Mouse (Mus musculus): ENCODE measurements at regions not wholly inside any gene's neighbourhood (a gene's known extent, or its start where the extent isn't known, plus 50 kb on each side); places are given as distances from the start of the nearest gene placed in this dataset.

DNA sequence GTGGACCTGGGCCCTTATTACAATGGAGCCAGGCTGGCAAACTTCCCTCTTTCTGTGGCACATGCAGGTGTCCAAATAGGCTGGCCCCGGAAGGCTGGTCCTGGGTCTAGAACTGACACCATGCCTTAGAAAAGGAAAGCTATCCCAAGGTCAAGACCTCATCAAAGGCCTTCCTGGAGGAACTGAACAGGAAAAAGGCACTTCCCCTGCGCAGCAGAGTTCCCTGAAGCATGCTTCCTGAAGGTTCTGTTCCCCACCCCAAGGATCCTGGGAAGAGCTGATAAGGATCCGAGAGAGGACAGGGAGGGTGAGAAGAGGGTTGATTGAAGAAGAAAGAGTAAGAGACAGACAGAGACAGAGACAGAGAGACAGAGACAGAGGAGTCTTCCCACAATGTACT, 204.0 kb downstream of the Bcor start:
- H3K4me1 ChIP-seq (ENCODE audit: control insufficient read depth, insufficient read depth, low read length) = no peaks in the 10 kb centered on the region

DNA sequence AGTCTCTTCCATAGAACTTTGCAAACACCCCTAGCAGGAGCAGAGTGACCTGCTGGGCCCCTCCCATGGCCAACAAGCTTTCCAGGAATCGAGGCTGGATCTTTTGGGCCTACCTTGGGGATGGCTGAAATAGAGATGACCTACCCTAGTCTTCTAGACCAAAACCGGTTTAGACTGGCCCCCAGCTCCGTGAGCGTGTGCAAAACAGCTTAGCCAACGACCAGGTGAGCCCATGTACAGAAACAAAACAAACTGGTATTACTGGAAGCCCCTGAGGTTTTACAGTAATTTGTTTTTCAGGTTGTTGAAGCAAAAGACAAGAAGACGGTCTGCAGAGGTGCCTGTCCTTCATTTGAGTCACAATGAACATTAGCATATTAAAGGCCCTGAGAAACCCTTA, 203.1 kb downstream of the Bcor start:
- WGBS = 66% methylated on average over 6 of the region's 6 CpGs
- TF ChIP-seq POLR2A (IDR thresholded peaks at IDR 0.05; ENCODE audit: borderline replicate concordance, control insufficient read depth, low read depth, low read length) (no peak), CTCF (IDR thresholded peaks at IDR 0.05; ENCODE audit: control insufficient read depth, insufficient read depth, low read length) (no peak)
- Histone ChIP-seq H3K27ac (ENCODE audit: control insufficient read depth, insufficient read depth, low read depth, low read length, poor library complexity) (no peak overlapping the region), H3K4me3 (replicated peaks; ENCODE audit: control insufficient read depth, low read depth, low read length) (no peak overlapping the region), H3K4me1 (ENCODE audit: control insufficient read depth, insufficient read depth, low read length) (no peaks in the 10 kb centered on the region)

More for the DNA sequence above, 204.0 kb downstream of the Bcor start:
- 55% methylated on average over 3 of the region's 3 CpGs for WGBS
- no peak overlapping the region for H3K27ac ChIP-seq (ENCODE audit: control insufficient read depth, insufficient read depth, low read depth, low read length, poor library complexity)
- H3K4me3 ChIP-seq (replicated peaks; ENCODE audit: control insufficient read depth, low read depth, low read length) = no peak overlapping the region
- TF ChIP-seq CTCF (IDR thresholded peaks at IDR 0.05; ENCODE audit: control insufficient read depth, insufficient read depth, low read length) (no peak), POLR2A (IDR thresholded peaks at IDR 0.05; ENCODE audit: borderline replicate concordance, control insufficient read depth, low read depth, low read length) (no peak)

DNA sequence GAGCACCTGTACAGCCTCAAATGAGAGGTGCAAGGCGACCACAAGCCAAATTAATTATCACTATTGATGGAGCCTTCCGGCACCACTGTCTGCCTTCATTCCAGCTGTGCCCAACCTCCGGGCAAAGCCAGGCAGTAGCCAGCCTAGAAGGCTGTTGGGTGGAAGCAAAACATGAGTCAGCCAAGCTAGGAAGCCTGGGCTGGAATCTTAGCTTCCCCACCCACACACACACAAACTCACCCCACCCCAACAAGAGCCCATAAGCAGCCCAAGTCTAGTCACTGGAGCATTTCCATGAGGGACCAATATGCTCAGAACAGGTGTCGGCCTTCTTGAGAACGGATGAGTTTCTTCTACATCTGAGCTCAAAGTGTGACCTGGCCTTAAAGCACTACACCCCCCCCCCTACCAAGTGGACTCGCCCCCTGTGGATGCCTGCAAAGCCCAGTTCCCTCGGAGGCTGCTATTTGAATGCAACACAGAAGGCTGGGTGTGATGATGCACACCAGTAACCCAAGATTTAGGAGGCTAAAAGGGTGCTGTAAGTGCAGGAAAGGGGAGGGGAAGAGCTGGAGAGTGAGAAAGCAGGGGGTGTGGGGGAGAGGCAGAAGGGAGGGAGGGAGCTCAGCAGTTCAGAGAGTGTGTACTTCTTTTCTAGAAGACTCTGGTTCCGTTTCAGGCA, 200.1 kb downstream of the Bcor start:
- no peaks in the 10 kb centered on the region for H3K4me1 ChIP-seq (ENCODE audit: control insufficient read depth, insufficient read depth, low read length)
- 68% methylated on average over 8 of the region's 8 CpGs for WGBS
- no peak overlapping the region for H3K4me3 ChIP-seq (replicated peaks; ENCODE audit: control insufficient read depth, low read depth, low read length)
- no peak overlapping the region for H3K27ac ChIP-seq (ENCODE audit: control insufficient read depth, insufficient read depth, low read depth, low read length, poor library complexity)
- TF ChIP-seq CTCF (IDR thresholded peaks at IDR 0.05; ENCODE audit: control insufficient read depth, insufficient read depth, low read length) (no peak), POLR2A (IDR thresholded peaks at IDR 0.05; ENCODE audit: borderline replicate concordance, control insufficient read depth, low read depth, low read length) (no peak)

DNA sequence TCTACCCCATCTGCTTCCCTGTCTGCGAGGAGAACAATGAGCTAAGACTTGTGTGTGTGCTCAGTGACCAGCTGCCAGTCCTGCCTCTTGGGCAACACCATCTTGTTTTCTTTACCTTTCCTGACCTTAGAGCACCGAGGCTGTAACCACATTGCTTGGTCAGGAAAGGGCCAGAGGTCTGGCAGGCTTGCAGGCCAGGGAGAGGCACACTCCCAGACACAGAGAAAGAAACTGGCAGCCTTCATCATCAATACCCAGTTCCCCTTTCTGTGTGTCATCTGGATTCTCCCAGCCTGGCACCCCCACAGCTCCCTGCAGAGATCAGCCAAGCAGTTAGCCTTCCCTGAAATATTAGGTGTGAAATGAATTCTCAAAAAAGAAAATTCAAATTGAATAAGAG, 198.8 kb downstream of the Bcor start:
- no peak overlapping the region for H3K4me3 ChIP-seq (replicated peaks; ENCODE audit: control insufficient read depth, low read depth, low read length)
- H3K27ac ChIP-seq (ENCODE audit: control insufficient read depth, insufficient read depth, low read depth, low read length, poor library complexity) = no peak overlapping the region
- 16% methylated on average over 2 of the region's 2 CpGs for WGBS
- TF ChIP-seq CTCF (IDR thresholded peaks at IDR 0.05; ENCODE audit: control insufficient read depth, insufficient read depth, low read length) (no peak), POLR2A (IDR thresholded peaks at IDR 0.05; ENCODE audit: borderline replicate concordance, control insufficient read depth, low read depth, low read length) (no peak)
- no peaks in the 10 kb centered on the region for H3K4me1 ChIP-seq (ENCODE audit: control insufficient read depth, insufficient read depth, low read length)

DNA sequence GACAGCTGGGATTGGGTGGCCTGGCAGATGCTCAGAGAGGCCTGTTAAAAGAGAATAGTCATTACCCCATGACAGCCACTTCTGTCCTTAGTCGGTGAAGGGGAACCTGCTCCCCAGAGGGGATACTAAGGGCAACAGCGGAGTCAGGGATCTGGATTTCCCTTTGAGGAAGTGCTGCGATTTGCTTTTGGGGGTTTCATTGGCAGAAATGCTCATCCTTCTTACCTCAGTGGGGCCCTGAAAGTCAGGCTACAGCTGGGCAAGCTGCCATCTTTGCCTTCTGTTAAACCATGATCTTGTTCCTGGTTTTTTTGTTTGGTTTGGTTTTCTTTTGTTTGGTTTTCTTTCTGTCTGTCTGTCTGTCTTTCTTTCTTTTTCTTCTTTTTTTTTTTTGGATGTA, 195.7 kb downstream of the Bcor start:
- TF ChIP-seq CTCF (IDR thresholded peaks at IDR 0.05; ENCODE audit: control insufficient read depth, insufficient read depth, low read length) = no peak
- TF ChIP-seq POLR2A (IDR thresholded peaks at IDR 0.05; ENCODE audit: borderline replicate concordance, control insufficient read depth, low read depth, low read length) = no peak
- Histone ChIP-seq H3K27ac (ENCODE audit: control insufficient read depth, insufficient read depth, low read depth, low read length, poor library complexity) (no peak overlapping the region), H3K4me1 (ENCODE audit: control insufficient read depth, insufficient read depth, low read length) (no peaks in the 10 kb centered on the region), H3K4me3 (replicated peaks; ENCODE audit: control insufficient read depth, low read depth, low read length) (no peak overlapping the region)
- 47% methylated on average over 3 of the region's 3 CpGs for WGBS

DNA sequence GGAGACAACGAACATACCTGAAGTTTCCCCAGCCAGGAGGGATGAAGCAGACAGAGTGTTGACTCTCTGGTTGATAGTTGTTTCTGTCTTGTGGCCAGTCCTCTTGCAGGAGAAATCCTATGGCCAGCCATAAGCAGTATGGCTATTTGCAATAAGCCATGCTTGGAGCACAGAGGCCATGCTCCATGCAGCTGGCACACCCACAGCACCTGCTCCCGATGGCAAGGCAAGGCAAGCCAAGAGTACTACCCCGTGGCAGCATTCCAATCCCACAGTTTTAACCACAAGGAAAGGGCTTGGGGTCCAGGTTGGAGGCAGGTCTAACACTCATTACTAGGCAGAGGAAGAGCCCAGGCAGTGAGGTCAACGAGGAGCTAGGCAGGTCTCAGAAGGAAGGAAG, 181.5 kb downstream of the Bcor start:
- no peak overlapping the region for H3K4me3 ChIP-seq (replicated peaks; ENCODE audit: control insufficient read depth, low read depth, low read length)
- TF ChIP-seq POLR2A (IDR thresholded peaks at IDR 0.05; ENCODE audit: borderline replicate concordance, control insufficient read depth, low read depth, low read length) (no peak), CTCF (IDR thresholded peaks at IDR 0.05; ENCODE audit: control insufficient read depth, insufficient read depth, low read length) (no peak)
- H3K4me1 ChIP-seq (ENCODE audit: control insufficient read depth, insufficient read depth, low read length) = no peaks in the 10 kb centered on the region
- no peak overlapping the region for H3K27ac ChIP-seq (ENCODE audit: control insufficient read depth, insufficient read depth, low read depth, low read length, poor library complexity)
- 28% methylated on average over 4 of the region's 4 CpGs for WGBS

DNA sequence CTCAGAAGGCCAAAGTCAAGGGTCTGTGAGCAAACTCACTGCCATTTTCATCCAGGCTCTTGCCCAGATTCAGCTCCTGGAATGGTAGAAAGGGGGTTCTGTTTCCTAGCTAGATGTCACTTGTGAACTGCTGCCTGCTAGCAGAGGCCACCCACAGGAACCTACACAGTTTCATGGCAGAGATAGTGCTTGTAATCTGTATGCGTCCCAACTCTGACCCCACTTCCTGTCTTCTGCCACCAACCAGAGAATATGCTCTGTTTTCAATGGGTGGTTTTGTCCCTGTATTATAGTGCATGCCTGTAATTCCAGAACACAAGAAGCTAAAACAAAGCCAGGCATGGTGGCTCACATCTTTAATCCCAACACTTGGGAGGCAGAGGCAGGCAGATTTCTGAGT, 176.9 kb downstream of the Bcor start:
- no peak overlapping the region for H3K27ac ChIP-seq (ENCODE audit: control insufficient read depth, insufficient read depth, low read depth, low read length, poor library complexity)
- no peak for TF ChIP-seq CTCF (IDR thresholded peaks at IDR 0.05; ENCODE audit: control insufficient read depth, insufficient read depth, low read length)
- no peak for TF ChIP-seq POLR2A (IDR thresholded peaks at IDR 0.05; ENCODE audit: borderline replicate concordance, control insufficient read depth, low read depth, low read length)
- WGBS = 44% methylated on average over 1 of the region's 1 CpGs
- no peaks in the 10 kb centered on the region for H3K4me1 ChIP-seq (ENCODE audit: control insufficient read depth, insufficient read depth, low read length)
- no peak overlapping the region for H3K4me3 ChIP-seq (replicated peaks; ENCODE audit: control insufficient read depth, low read depth, low read length)
